Mouse (Mus musculus): Measurements from ENCODE around the gene Hapln1. TPM values are rescaled to one million over a fixed set of nuclear protein-coding genes. Genes with fewer than 3 reads are reported as not detected.

The Hapln1 gene
- polyA plus RNA-seq, 1 experiment from 2014 or later = 3.0 TPM

DNA sequence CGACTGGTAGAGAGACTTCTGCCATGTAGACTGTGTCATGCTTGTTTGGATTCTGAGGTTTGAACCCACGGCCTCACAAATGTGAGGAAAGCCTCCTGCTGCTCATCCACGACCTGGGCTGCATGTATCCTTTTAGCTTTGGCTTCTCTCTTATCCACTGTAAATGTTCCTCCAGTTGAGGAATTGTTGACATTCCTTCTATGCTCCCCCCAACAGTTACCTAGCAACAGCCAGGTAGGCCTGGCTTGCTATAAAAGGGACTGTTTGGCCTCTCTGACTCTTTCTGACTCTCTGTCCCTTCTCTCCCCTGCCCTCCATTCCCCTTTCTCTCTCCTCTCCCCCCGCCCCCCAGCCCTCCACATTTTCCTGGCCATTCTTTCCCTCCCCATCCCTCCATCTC lies 9.9 kb downstream of the Hapln1 start:
- no peaks in the 10 kb centered on the region for H3K36me3 ChIP-seq
- 46% methylated on average over 4 of the region's 4 CpGs for WGBS
- ATAC-seq (ENCODE audit: low read depth) = no peak
- H3K9me3 ChIP-seq = no peaks in the 10 kb centered on the region
- H3K27ac ChIP-seq (replicated peaks) = no peak overlapping the region
- H3K4me2 ChIP-seq = no peak overlapping the region
- H3K9ac ChIP-seq = no peak overlapping the region
- no peaks in the 10 kb centered on the region for H3K4me1 ChIP-seq (replicated peaks)
- no peak overlapping the region for H3K4me3 ChIP-seq
- H3K27me3 ChIP-seq = no peaks in the 10 kb centered on the region

DNA sequence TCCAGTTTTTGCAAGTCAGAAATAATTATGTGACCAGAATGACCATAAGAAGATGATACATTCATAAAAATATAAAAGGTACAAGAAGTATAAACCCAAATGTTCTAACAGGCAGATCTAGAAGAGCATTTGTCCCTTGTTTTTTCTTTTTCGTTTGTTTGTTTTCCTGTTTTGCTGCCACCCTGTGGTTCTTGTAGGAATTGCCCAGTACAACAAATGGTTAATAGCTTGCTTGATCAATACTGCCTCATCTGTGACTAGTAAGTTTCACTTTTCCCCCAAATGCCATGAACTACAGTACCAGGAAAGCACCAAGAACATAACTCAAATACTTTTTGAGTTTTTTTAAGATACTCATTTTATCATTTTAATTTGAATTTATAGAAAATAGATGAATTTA lies 11.9 kb downstream of the Hapln1 start:
- 8% methylated on average over 1 of the region's 1 CpGs for WGBS
- no peaks in the 10 kb centered on the region for H3K9me3 ChIP-seq
- H3K27me3 ChIP-seq = no peaks in the 10 kb centered on the region
- no peak overlapping the region for H3K4me3 ChIP-seq
- no peak for ATAC-seq (ENCODE audit: low read depth)
- no peaks in the 10 kb centered on the region for H3K36me3 ChIP-seq
- H3K4me2 ChIP-seq = no peak overlapping the region
- no peak overlapping the region for H3K9ac ChIP-seq
- no peak overlapping the region for H3K27ac ChIP-seq (replicated peaks)
- 0 out of 2 replicates have a peak, but pooled peaks cover 2% of the 10 kb centered on the region for H3K4me1 ChIP-seq (replicated peaks)

DNA sequence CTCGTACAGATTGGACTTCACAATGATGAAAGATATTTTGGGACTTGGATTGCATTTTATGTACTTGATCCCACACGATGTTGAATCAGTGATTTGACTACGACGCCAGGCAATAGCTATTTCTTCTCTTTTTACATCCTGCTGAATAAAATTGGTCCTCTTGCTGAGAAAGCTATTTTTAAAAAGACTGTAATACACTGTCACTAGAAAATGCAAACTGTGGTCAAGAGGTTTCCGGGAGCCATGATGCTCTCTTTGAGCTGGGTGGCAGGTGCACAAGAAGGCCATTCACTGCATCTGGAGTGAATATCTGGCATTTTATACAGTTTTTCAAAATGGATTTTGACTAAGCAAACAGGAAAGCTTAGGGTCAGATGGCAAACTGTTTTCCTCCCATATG lies 24.9 kb downstream of the Hapln1 start:
- no peak for ATAC-seq (ENCODE audit: low read depth)
- no peaks in the 10 kb centered on the region for H3K9me3 ChIP-seq
- no peaks in the 10 kb centered on the region for H3K4me1 ChIP-seq (replicated peaks)
- 92% methylated on average over 5 of the region's 5 CpGs for WGBS
- no peak overlapping the region for H3K4me3 ChIP-seq
- H3K9ac ChIP-seq = no peak overlapping the region
- H3K36me3 ChIP-seq = no peaks in the 10 kb centered on the region
- no peaks in the 10 kb centered on the region for H3K27me3 ChIP-seq
- H3K27ac ChIP-seq (replicated peaks) = no peak overlapping the region
- no peak overlapping the region for H3K4me2 ChIP-seq

DNA sequence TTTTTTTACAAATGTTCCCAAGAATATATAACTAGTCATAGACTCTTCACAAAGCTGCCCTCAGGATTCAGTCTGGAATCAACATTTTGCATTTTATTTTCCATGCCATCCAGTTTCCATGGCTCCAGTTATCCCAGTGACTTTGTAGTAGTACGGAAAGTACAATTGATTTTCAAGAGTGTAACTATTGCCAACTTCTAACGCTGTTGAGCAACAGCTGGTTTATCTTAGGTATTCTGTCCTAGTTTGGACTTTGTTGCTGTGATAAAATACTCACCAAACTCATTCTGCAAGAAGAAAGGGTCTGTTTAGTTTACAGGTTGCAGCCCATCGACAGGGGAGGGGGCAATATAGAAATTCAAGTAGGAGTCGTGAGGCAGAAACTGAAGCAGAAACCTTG lies 26.7 kb downstream of the Hapln1 start:
- Histone ChIP-seq H3K4me3 (no peak overlapping the region), H3K9ac (no peak overlapping the region), H3K27me3 (no peaks in the 10 kb centered on the region), H3K4me2 (no peak overlapping the region), H3K9me3 (no peaks in the 10 kb centered on the region), H3K36me3 (no peaks in the 10 kb centered on the region), H3K4me1 (replicated peaks) (no peaks in the 10 kb centered on the region), H3K27ac (replicated peaks) (no peak overlapping the region)
- WGBS = 89% methylated on average over 4 of the region's 4 CpGs
- ATAC-seq (ENCODE audit: low read depth) = no peak

DNA sequence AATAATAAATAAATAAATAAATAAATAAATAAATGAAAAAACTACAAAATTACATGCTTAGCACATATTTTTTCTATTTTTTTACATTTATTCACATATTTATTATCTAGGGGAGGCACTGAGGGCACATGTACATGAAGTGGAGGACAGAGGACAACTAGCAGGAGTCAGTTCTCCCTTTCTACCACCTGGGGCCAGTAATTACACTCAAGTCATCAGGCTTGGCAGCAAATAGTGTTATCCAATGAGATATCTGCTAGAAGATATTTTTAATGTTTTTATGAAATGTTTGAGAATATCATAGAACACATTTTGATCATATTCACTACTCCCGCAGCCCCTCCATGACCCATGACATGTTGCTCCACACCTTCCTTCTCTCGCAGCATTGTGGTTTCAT lies 39.5 kb downstream of the Hapln1 start:
- no peaks in the 10 kb centered on the region for H3K4me1 ChIP-seq (replicated peaks)
- ATAC-seq (ENCODE audit: low read depth) = no peak
- H3K36me3 ChIP-seq = no peaks in the 10 kb centered on the region
- 94% methylated on average over 2 of the region's 2 CpGs for WGBS
- H3K27ac ChIP-seq (replicated peaks) = no peak overlapping the region
- no peaks in the 10 kb centered on the region for H3K9me3 ChIP-seq
- no peaks in the 10 kb centered on the region for H3K27me3 ChIP-seq
- H3K4me2 ChIP-seq = no peak overlapping the region
- H3K4me3 ChIP-seq = no peak overlapping the region
- H3K9ac ChIP-seq = no peak overlapping the region

DNA sequence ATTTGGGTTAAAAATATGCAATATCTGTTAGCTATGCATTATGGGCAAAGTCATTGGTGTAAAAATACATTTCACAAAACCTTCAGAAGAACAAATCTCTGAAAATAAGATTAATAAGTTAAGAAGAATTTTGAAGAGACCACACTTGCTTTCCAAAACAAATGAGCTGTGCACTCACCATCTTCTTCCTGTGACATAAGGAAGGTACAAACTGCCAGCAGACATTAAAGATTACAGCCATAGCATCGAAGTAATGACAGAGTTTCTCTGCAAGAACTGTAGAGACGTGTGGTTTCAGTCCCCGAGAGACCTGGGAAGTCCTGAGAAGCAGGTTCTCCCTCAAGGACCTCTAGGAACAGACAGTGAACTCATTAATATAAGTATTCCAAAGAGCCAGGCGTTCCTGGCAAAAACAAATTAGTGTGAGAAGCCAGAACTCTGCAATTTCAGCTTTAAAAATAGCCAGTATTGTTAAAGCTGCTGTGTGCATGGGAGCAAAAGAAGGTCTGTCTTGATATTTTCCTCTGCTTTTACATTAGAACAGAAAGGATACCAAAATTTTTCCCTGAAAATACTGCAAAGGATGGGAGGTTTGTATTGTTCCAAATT lies 43.6 kb downstream of the Hapln1 start:
- Histone ChIP-seq H3K9me3 (no peaks in the 10 kb centered on the region), H3K27ac (replicated peaks) (no peak overlapping the region), H3K4me2 (no peak overlapping the region), H3K4me1 (replicated peaks) (no peaks in the 10 kb centered on the region), H3K36me3 (no peaks in the 10 kb centered on the region), H3K4me3 (no peak overlapping the region), H3K9ac (no peak overlapping the region), H3K27me3 (no peaks in the 10 kb centered on the region)
- 71% methylated on average over 4 of the region's 4 CpGs for WGBS
- ATAC-seq (ENCODE audit: low read depth) = no peak

DNA sequence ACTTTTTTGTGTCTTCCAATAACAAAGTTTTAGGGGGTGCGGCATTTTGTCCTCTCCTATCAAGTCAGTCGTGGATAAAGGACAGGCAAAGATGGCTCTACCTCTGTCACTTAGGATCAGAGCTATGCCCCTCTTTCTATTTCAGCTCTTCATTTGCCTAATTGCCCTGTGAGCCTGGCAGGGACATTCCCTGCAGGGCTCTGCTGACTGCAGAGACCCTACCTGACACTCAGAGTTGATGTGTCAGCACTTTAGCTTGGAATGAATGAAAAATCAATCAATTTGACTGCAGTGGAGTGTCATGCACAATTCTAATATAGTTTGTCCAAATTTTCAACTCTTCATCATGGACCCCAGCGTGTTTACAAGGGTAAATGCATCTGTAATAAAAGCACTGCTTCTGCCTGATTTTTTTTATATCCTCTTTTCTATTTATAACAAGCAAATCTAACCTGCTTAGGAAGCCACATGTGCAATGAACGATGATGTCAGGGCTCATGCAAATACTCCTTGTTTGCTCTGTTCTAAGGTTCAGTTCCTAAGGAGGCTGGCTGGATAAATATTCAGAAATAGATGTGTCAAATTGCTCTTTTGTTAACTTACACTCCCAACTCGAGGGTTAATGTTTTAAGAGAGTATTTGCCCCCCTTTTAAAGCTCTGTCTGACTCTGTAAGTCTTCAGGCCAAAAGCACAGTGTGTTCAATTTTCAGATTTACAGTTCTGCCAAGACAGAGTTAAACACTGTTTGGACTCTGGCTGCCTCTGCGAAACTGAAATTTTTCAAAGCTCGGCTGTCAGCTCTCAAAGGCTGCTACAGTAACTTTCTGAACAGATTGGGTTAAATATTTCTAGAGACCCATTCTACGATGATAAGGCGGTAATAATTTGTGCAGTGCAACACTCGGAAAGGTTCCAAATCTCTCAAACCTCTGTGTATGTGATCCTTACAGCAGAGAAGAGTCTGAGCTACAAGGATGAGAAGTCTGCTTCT lies 44.4 kb downstream of the Hapln1 start:
- no peak overlapping the region for H3K4me3 ChIP-seq
- no peaks in the 10 kb centered on the region for H3K9me3 ChIP-seq
- no peak overlapping the region for H3K9ac ChIP-seq
- H3K4me2 ChIP-seq = no peak overlapping the region
- H3K27ac ChIP-seq (replicated peaks) = no peak overlapping the region
- no peaks in the 10 kb centered on the region for H3K4me1 ChIP-seq (replicated peaks)
- ATAC-seq (ENCODE audit: low read depth) = no peak
- H3K27me3 ChIP-seq = no peaks in the 10 kb centered on the region
- H3K36me3 ChIP-seq = no peaks in the 10 kb centered on the region
- WGBS = 65% methylated on average over 10 of the region's 10 CpGs

DNA sequence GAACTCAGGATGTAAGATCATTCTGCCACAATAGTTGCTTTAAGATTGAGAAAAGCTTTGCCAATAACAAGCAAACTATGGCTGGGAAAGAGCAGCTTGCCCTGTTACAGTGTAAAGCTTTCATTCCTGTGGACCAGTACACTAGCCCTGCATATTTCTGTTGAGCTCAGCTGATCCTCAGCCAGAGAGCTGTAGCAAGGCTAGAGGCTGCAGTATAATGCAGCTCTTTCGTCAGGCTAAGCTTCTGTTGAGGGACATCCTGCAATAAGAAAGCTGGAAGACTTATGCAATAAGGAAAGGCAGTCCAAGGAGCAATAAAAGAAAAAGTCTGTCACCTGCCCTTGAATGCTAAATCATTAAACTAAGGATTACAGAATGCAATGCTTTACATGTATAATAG lies 45.5 kb downstream of the Hapln1 start:
- H3K4me3 ChIP-seq = no peak overlapping the region
- no peak for ATAC-seq (ENCODE audit: low read depth)
- no peak overlapping the region for H3K27ac ChIP-seq (replicated peaks)
- H3K9ac ChIP-seq = no peak overlapping the region
- no peaks in the 10 kb centered on the region for H3K27me3 ChIP-seq
- H3K36me3 ChIP-seq = no peaks in the 10 kb centered on the region
- no peaks in the 10 kb centered on the region for H3K4me1 ChIP-seq (replicated peaks)
- WGBS = 68% methylated on average over 1 of the region's 1 CpGs
- no peaks in the 10 kb centered on the region for H3K9me3 ChIP-seq
- no peak overlapping the region for H3K4me2 ChIP-seq

DNA sequence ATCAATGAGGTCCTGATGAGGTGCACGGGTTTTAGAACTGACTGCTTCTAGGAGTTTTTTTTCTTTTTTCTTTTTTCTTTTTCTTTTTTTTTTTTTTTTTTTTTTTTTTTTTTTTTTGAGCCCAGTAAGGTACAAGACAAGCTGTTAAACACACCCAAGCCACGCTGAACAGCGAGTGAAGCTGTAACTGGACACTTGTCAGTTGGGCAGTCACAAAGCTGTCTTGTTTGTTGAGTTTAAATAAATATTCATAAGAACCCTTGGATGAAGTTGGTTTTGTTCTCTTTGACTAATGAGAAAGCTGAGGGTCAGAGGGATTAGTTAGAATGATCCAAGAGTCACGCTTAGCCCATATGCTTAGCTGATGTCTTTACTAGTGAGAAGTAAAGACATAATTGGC lies 55.5 kb downstream of the Hapln1 start:
- no peak overlapping the region for H3K9ac ChIP-seq
- no peak overlapping the region for H3K27ac ChIP-seq (replicated peaks)
- no peak overlapping the region for H3K4me2 ChIP-seq
- H3K9me3 ChIP-seq = 0 out of 2 replicates have a peak, but pooled peaks cover 6% of the 10 kb centered on the region
- no peak for ATAC-seq (ENCODE audit: low read depth)
- no peaks in the 10 kb centered on the region for H3K27me3 ChIP-seq
- H3K36me3 ChIP-seq = no peaks in the 10 kb centered on the region
- 72% methylated on average over 4 of the region's 4 CpGs for WGBS
- H3K4me1 ChIP-seq (replicated peaks) = no peaks in the 10 kb centered on the region
- no peak overlapping the region for H3K4me3 ChIP-seq

DNA sequence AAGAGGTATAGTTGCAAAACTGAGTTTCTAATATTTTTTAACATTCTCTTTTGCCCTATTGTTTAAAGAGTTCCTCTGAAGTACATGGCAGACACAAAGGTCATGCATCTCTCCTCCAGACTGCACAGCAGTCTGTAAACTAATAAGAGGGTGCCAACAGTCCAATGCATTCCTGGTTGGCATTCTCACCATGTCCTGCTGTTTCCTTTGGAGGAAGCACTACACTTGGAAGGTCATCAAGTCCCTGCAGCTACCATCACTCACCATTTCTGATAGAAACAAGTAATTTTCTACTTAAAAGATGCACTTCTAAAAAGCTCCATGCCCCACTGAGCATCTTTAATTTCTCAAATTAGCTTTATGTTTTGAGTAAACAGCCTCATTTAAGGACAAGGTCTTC lies 57.8 kb downstream of the Hapln1 start:
- no peak overlapping the region for H3K9ac ChIP-seq
- no peak overlapping the region for H3K4me3 ChIP-seq
- H3K27ac ChIP-seq (replicated peaks) = no peak overlapping the region
- H3K27me3 ChIP-seq = no peaks in the 10 kb centered on the region
- no peak overlapping the region for H3K4me2 ChIP-seq
- no peaks in the 10 kb centered on the region for H3K4me1 ChIP-seq (replicated peaks)
- no peak for ATAC-seq (ENCODE audit: low read depth)
- H3K9me3 ChIP-seq = 0 out of 2 replicates have a peak, but pooled peaks cover 6% of the 10 kb centered on the region
- no peaks in the 10 kb centered on the region for H3K36me3 ChIP-seq

DNA sequence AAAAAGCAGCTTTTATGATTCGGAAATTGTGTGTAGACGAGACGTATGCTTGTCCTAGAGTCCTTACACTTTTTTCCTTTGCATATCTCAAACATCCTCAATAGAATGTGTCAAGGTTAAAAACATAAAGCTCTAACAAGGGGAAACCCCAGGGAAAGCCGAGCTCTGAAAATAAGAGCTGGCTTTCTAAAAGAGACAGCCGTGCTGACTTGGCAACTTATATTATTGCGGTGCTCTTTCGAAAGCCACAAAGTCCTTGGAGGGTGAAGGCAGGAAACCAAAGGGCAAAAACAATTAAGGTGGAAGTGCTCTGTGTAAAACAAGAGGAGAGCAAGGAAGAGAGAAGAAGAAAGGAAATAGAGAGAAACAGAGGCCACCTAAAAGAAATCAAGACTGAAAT lies 60.9 kb downstream of the Hapln1 start:
- Histone ChIP-seq H3K9ac (no peak overlapping the region), H3K36me3 (no peaks in the 10 kb centered on the region), H3K4me2 (no peak overlapping the region), H3K4me1 (replicated peaks) (no peaks in the 10 kb centered on the region), H3K4me3 (no peak overlapping the region), H3K27me3 (no peaks in the 10 kb centered on the region), H3K27ac (replicated peaks) (no peak overlapping the region), H3K9me3 (no peaks in the 10 kb centered on the region)
- ATAC-seq (ENCODE audit: low read depth) = no peak
- 69% methylated on average over 7 of the region's 7 CpGs for WGBS

DNA sequence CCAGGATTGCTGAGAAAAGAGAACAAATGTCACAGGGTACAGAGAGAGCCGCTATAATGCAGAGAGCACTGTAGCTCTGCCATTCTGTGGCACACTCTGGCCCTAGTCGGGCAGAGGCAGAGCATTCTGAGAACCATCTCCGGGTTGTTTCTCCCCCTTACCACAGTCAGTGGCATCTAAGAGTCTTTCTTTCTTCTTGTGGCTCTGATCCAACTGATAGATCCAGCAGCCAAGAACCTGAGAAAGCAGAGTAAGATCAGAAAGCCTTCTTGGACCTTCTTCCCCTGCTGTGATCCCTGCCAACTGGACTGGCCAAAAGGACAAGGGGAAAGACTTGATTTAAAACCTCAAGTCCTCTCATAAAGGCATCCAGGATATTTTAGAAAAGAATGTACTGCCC lies 63.7 kb downstream of the Hapln1 start:
- H3K9me3 ChIP-seq = no peaks in the 10 kb centered on the region
- no peak for ATAC-seq (ENCODE audit: low read depth)
- no peak overlapping the region for H3K27ac ChIP-seq (replicated peaks)
- no peaks in the 10 kb centered on the region for H3K4me1 ChIP-seq (replicated peaks)
- no peak overlapping the region for H3K9ac ChIP-seq
- H3K4me2 ChIP-seq = no peak overlapping the region
- WGBS = 83% methylated on average over 3 of the region's 3 CpGs
- H3K36me3 ChIP-seq = no peaks in the 10 kb centered on the region
- H3K4me3 ChIP-seq = no peak overlapping the region
- no peaks in the 10 kb centered on the region for H3K27me3 ChIP-seq

Data from neural tube, embryonic 13.5 days (tissue).